Mouse (Mus musculus): ENCODE data around the gene Wfdc3.

DNA sequence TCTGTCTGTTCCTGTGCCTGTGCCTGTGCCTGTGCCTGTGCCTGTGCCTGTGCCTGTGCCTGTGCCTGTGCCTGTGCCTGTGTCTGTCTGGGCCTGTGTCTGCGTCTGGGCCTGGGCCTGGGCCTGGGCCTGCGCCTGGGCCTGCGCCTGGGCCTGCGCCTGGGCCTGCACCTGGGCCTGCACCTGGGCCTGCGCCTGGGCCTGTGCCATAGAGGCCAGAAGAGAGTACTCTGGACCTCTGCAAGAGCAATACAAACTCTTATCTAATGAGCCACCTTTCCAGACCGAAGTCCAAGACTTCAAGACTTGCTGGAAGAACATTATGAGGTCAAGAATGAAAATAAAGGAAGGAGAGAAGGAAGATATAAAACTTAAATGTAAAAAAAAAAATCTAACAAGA is 40.4 kb downstream of the Wfdc3 start:
- TF ChIP-seq CTCF (IDR thresholded peaks at IDR 0.05; ENCODE audit: extremely low read depth, insufficient read depth, low read length), result no peak
- TF ChIP-seq POLR2A (IDR thresholded peaks at IDR 0.05; ENCODE audit: extremely low read depth, insufficient read depth, low read length), result no peak

Measured in cortical plate, adult 2 months (tissue).